Mouse (Mus musculus): ENCODE data around the gene Per2.

The Per2 gene

GRCm38 (mm10) chr1:91459059-91459809, at the start of gene Per2:
TSS of gene Per2 (minus strand) at chr1:91459324.
- peak; percentile 100 for DNase-seq (ENCODE audit: low read depth, low spot score)
- H3K36me3 ChIP-seq (ENCODE audit: control insufficient read depth, insufficient read depth, low read length, poor library complexity, severe bottlenecking), result no peaks in the 10 kb centered on the region
- H3K27me3 ChIP-seq (ENCODE audit: control insufficient read depth, insufficient read depth, low read length, poor library complexity, severe bottlenecking), result no peaks in the 10 kb centered on the region; the same call in 1 of the 2 replicates

GRCm38 (mm10) chr1:91504615-91505014, 45.5 kb upstream of the Per2 start:
- no peaks in the 10 kb centered on the region for H3K27me3 ChIP-seq (ENCODE audit: control insufficient read depth, insufficient read depth, low read length, poor library complexity, severe bottlenecking)
- DNase-seq (ENCODE audit: low read depth, low spot score), result no peak
- H3K36me3 ChIP-seq (ENCODE audit: control insufficient read depth, insufficient read depth, low read length, poor library complexity, severe bottlenecking), result peaks cover 2% of the 10 kb centered on the region; the same call in 1 of the 2 replicates

GRCm38 (mm10) chr1:91498579-91498978, 39.5 kb upstream of the Per2 start:
- no peaks in the 10 kb centered on the region for H3K27me3 ChIP-seq (ENCODE audit: control insufficient read depth, insufficient read depth, low read length, poor library complexity, severe bottlenecking)
- DNase-seq (ENCODE audit: low read depth, low spot score), result no peak
- no peaks in the 10 kb centered on the region; the same call in none of the 2 replicates for H3K36me3 ChIP-seq (ENCODE audit: control insufficient read depth, insufficient read depth, low read length, poor library complexity, severe bottlenecking)

- Histone ChIP-seq H3K27me3 (ENCODE audit: control insufficient read depth, insufficient read depth, low read length, poor library complexity, severe bottlenecking) (no peaks in the 10 kb centered on the region; the same call in 1 of the 2 replicates), H3K36me3 (ENCODE audit: control insufficient read depth, insufficient read depth, low read length, poor library complexity, severe bottlenecking) (no peaks in the 10 kb centered on the region; the same call in 1 of the 2 replicates)
- DNase-seq (ENCODE audit: low read depth, low spot score), result no peak
Observed at GRCm38 (mm10) chr1:91495321-91495720, 36.2 kb upstream of the Per2 start.

GRCm38 (mm10) chr1:91494457-91495140, 35.5 kb upstream of the Per2 start, which contains the start of gene Traf3ip1:
TSS of gene Traf3ip1 (plus strand) at chr1:91494647.
- Histone ChIP-seq H3K27me3 (ENCODE audit: control insufficient read depth, insufficient read depth, low read length, poor library complexity, severe bottlenecking) (no peaks in the 10 kb centered on the region; the same call in 1 of the 2 replicates), H3K36me3 (ENCODE audit: control insufficient read depth, insufficient read depth, low read length, poor library complexity, severe bottlenecking) (no peaks in the 10 kb centered on the region; the same call in 1 of the 2 replicates)
- DNase-seq (ENCODE audit: low read depth, low spot score), result peak; percentile 94

GRCm38 (mm10) chr1:91493938-91494337, 34.8 kb upstream of the Per2 start:
- DNase-seq (ENCODE audit: low read depth, low spot score), result peak; percentile 12
- Histone ChIP-seq H3K36me3 (ENCODE audit: control insufficient read depth, insufficient read depth, low read length, poor library complexity, severe bottlenecking) (no peaks in the 10 kb centered on the region), H3K27me3 (ENCODE audit: control insufficient read depth, insufficient read depth, low read length, poor library complexity, severe bottlenecking) (no peaks in the 10 kb centered on the region; the same call in 1 of the 2 replicates)

- DNase-seq (ENCODE audit: low read depth, low spot score), result no peak
- H3K27me3 ChIP-seq (ENCODE audit: control insufficient read depth, insufficient read depth, low read length, poor library complexity, severe bottlenecking), result no peaks in the 10 kb centered on the region; the same call in 1 of the 2 replicates
- H3K36me3 ChIP-seq (ENCODE audit: control insufficient read depth, insufficient read depth, low read length, poor library complexity, severe bottlenecking), result no peaks in the 10 kb centered on the region
Observed at GRCm38 (mm10) chr1:91492740-91493139, 33.6 kb upstream of the Per2 start.

GRCm38 (mm10) chr1:91490322-91490721, 31.2 kb upstream of the Per2 start:
- Histone ChIP-seq H3K36me3 (ENCODE audit: control insufficient read depth, insufficient read depth, low read length, poor library complexity, severe bottlenecking) (no peaks in the 10 kb centered on the region), H3K27me3 (ENCODE audit: control insufficient read depth, insufficient read depth, low read length, poor library complexity, severe bottlenecking) (no peaks in the 10 kb centered on the region; the same call in 1 of the 2 replicates)
- DNase-seq (ENCODE audit: low read depth, low spot score), result no peak

- no peak for DNase-seq (ENCODE audit: low read depth, low spot score)
- Histone ChIP-seq H3K36me3 (ENCODE audit: control insufficient read depth, insufficient read depth, low read length, poor library complexity, severe bottlenecking) (no peaks in the 10 kb centered on the region), H3K27me3 (ENCODE audit: control insufficient read depth, insufficient read depth, low read length, poor library complexity, severe bottlenecking) (no peaks in the 10 kb centered on the region)
Observed at GRCm38 (mm10) chr1:91486165-91486564, 27.0 kb upstream of the Per2 start.

GRCm38 (mm10) chr1:91485422-91485821, 26.3 kb upstream of the Per2 start:
- H3K36me3 ChIP-seq (ENCODE audit: control insufficient read depth, insufficient read depth, low read length, poor library complexity, severe bottlenecking), result no peaks in the 10 kb centered on the region
- H3K27me3 ChIP-seq (ENCODE audit: control insufficient read depth, insufficient read depth, low read length, poor library complexity, severe bottlenecking), result no peaks in the 10 kb centered on the region
- no peak for DNase-seq (ENCODE audit: low read depth, low spot score)

- no peak for DNase-seq (ENCODE audit: low read depth, low spot score)
- H3K36me3 ChIP-seq (ENCODE audit: control insufficient read depth, insufficient read depth, low read length, poor library complexity, severe bottlenecking), result no peaks in the 10 kb centered on the region
- no peaks in the 10 kb centered on the region for H3K27me3 ChIP-seq (ENCODE audit: control insufficient read depth, insufficient read depth, low read length, poor library complexity, severe bottlenecking)
Observed at GRCm38 (mm10) chr1:91484011-91484346, 24.9 kb upstream of the Per2 start.

GRCm38 (mm10) chr1:91483304-91484010, 24.3 kb upstream of the Per2 start:
- DNase-seq (ENCODE audit: low read depth, low spot score), result peak; percentile 82
- no peaks in the 10 kb centered on the region for H3K27me3 ChIP-seq (ENCODE audit: control insufficient read depth, insufficient read depth, low read length, poor library complexity, severe bottlenecking)
- H3K36me3 ChIP-seq (ENCODE audit: control insufficient read depth, insufficient read depth, low read length, poor library complexity, severe bottlenecking), result no peaks in the 10 kb centered on the region

- DNase-seq (ENCODE audit: low read depth, low spot score), result no peak
- Histone ChIP-seq H3K27me3 (ENCODE audit: control insufficient read depth, insufficient read depth, low read length, poor library complexity, severe bottlenecking) (no peaks in the 10 kb centered on the region), H3K36me3 (ENCODE audit: control insufficient read depth, insufficient read depth, low read length, poor library complexity, severe bottlenecking) (no peaks in the 10 kb centered on the region)
Observed at GRCm38 (mm10) chr1:91482616-91483211, 23.6 kb upstream of the Per2 start.

GRCm38 (mm10) chr1:91478958-91479357, 19.8 kb upstream of the Per2 start:
- H3K36me3 ChIP-seq (ENCODE audit: control insufficient read depth, insufficient read depth, low read length, poor library complexity, severe bottlenecking), result no peaks in the 10 kb centered on the region

More at GRCm38 (mm10) chr1:91478958-91479357, 19.8 kb upstream of the Per2 start:
- H3K27me3 ChIP-seq (ENCODE audit: control insufficient read depth, insufficient read depth, low read length, poor library complexity, severe bottlenecking), result no peaks in the 10 kb centered on the region
- DNase-seq (ENCODE audit: low read depth, low spot score), result no peak

All from splenic B cell, adult 2 months (primary cell).